Mouse (Mus musculus): ENCODE data around the gene Cdk14.
A peak's percentile ranks its signal among the peaks of the same experiment; 100 is the strongest.
"Not testable (repeated sequence)": the region's sequence is repeated elsewhere in the genome, so short reads cannot be mapped to it uniquely, and the experiment has no call there.

Cdk14 gene

DNA sequence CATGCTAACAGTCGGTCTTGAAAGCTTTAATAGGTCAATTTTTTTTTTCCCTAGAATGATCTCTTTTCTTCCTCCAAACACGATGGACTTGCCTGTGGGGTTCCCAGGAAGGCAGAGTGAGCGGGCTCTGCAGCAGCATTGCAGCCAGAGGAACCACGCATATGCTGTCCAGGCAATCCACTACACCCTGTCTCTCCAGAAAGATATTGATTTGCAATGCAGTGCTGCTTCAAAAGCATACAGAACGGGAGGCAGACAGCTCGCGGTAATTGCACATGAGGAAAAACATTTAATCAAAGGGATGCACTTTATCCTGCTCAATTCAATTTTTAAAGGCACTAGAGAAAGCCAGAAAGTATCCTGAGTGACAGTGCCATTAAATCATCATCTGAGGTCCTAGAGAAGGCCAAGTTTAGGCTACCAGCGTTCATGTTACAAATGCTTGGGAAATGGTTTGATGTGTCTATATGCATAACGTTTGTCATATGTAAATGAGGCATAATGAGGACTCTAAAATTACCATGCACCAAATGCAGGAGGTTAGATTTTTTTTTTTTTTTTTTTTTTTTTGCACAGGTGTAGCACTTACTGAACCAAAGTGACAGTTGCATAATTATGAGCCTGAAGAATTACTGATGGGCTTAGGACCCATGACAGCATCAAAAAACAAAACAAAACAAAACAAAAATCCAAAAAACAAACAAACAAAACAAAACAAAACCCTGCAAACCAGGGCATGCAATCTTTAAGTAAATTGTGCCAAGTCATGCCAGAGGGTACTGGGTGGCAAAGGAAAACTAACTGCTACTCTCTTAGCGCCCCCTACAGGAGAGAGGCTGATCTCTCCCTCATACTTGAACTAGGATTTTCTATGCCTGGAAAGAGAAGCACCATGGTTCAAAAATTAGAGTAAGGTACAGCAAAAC is 154.0 kb downstream of the Cdk14 start:
- peak; percentile 77 for DNase-seq (ENCODE audit: low read depth, low spot score)

DNA sequence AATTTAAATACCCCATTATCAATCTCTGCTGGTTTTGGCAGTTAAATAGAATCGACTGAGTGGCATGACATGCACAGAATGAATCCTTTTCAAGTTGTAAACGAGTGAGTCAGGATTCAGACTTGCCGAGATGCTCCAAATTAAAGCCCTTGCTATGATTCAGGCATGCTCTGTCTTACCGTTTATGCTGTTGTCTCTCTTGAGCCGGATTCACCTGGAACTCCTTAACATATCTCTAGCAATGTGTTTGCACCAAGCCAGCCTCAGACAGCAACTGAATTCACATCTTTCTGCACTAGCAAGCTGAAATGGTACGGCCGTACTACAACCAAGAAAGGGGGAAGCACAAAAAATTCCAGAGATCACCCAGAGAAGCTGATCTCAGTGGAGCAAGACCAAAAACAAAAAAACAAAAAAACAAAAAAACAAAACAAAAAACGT is 154.7 kb downstream of the Cdk14 start:
- peak; percentile 64 for DNase-seq (ENCODE audit: low read depth, low spot score)

DNA sequence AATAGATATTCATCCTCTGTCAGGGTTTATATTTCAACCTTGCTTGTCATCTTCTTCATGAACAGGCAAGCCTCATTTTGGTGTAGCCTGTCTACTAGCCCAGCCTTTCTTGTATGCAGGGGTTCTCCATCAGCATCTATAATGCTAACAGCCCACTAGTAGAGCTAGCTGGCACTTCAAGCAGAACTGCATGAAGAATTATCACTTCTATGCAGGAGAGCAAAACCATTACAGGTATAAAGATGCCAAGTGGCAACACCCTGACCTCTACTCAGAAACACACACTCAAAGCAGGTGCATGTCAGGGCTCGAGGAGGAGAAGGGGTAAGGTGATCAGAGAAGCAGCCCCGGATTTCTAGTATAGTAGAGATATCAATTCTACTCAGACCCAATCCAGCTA is 155.4 kb downstream of the Cdk14 start:
- no peak for DNase-seq (ENCODE audit: low read depth, low spot score)

DNA sequence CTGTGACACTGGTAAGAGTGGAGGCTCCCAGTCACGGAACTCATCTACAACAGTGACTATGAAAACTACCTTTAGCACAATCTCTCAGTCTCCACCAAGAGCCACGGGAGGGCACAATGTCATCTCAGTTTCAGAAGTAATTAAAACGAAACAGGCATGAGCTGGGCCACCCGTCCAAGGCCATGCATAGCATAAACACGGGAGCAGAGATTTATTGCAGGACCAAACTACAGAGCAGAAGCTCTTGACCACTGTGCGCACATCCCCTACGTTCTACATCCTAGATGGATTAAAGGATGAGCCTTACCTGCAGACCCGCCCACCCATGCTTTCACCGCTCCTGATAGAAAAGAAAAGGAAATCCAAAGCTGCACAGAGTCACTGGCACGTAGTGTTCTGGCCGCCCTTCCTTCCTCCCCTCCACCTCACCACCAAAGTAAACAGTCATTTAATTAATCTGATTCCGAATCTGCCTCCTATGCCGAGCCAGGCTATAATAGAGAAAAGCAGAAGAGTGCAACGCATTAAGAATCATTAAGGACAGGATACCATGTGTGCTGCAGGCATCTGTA is 158.3 kb downstream of the Cdk14 start:
- DNase-seq (ENCODE audit: low read depth, low spot score): no peak

DNA sequence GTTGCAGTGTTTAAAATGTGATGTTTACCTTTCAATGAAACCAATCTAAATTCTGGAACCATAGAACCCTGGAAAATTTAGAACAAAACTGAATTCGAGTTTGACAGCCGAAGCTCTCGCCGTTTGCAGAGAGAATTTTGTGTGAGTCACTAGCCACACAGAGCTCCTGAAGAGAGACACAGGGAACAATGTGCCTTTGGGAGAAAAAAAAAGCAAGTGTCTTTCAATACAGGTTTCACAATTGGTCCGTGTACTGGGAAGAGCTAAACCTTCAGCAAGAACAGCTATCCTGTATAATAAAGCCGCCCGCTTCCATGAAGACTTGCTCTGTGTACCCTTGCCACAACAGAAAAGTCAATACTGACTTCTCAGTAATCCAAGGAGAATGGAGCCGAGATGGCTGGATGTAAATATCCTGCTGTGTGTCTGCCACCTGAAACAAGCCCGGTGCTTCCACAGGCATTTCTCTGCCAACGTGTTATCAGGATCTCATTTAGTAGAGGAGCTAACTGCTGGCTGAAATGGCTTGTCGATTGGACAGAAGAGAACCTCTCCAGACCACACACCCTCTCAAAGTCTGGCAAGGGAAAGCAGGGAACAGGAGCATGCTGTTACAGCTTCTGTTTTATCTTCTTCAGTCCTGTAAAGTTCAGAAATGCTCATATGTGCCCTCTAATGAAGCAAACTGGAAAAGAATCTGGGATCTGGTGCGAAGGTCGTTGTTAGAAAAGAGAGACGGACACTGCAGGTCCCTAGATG is 159.0 kb downstream of the Cdk14 start:
- no peak for DNase-seq (ENCODE audit: low read depth, low spot score)

DNA sequence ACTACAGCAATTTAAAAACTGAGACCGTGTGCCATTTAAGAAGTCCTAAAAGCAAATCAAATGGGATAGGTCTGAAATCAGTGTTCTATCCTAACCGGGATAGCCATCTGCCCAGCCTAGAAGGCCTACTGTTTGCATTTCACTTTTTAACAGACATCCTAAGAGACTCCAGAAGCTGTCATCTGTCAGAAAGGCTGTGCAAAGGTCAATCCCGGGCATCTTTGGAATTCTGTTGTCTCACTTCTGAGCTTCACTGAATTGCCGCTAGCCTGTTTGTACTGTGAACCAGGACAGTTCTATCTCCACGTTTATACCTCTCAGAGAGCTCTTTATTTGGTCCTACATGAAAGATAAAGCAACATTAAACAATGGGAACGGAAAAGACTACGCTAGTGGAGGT is 159.8 kb downstream of the Cdk14 start:
- DNase-seq (ENCODE audit: low read depth, low spot score): no peak

DNA sequence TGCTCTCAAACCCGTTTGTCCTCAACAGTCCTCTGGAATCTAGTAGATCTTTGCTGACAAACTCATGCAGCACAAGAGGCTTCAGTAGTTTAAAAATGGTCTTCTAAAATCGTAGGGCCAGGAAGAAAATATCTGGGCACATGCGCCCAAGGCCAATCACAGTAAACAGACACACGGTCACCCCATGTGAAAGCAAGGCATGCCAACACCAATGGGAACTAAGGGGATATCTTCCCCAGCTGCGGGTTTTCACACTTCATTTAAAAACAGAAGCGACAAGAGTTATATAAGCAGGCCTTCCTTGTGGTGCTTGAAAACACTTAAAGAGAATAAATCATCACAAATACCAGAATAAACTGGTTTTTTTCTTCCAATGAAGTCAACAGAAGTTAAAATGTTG is 165.7 kb downstream of the Cdk14 start:
- no peak for DNase-seq (ENCODE audit: low read depth, low spot score)

DNA sequence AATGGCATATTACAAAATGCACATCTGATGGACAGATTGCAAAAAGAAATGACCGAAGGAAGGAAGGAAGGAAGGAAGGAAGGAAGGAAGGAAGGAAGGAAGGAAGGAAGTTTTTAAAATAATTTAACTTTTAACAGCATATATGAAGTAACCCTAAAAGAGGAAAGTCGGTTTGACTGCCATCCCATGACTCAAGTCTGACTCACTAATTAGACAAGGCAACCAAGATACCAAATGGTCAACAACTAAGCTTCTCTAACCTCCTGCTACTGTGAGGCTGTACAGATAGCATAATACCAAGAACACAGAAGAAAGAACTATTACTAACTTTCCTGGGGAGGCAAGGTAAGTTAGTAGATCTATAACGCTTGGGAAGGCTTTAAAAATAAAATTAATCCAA is 166.9 kb downstream of the Cdk14 start:
- DNase-seq (ENCODE audit: low read depth, low spot score): no peak

DNA sequence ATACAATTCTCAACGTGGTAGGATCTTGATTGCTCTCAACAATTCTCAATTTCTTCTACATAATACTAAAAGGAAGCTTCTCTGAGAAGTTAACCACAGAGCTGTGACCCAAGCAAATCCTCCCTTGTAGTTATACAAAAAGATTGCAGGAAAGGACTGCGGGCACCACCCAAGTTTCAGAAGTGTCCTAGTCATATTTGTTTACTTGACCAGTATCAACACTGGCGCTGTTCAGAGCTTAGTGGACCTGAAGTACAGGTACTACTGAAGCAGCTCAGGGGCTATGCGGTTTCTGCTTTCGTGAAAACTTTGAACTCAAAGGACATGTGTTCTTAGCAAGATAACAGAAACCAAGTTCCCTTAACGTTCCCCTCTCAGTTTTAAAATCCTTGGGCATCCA is 172.4 kb downstream of the Cdk14 start:
- no peak for DNase-seq (ENCODE audit: low read depth, low spot score)

DNA sequence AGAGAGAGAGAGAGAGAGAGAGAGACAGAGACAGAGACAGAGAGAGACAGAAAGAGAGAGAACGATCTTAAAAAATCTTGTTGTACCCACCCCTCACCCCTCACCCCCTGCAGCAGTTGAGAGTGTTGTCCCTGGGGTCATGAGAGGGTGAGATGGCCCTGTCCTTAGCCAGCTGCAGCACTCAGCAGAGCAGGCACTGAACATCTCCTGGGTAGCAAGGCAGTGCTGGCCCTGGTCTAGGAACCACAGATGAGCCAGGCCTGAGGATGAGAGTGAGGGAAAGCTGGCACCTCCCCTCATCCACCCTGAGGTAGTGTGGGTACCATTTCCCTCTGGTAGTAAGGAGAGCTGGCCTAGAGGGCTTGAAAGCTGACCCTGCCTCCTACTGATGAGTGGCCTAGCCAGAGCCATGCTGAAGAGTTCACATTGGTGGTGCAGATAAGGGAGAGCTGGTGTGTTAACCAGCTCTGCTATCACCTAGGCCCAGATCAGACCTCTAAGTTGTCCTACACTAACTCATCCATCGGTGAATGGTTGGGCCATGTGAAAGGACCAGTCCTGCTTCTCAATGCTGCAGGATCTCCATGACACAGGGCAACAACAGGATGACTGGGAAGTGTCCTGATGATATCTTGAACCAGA is 173.5 kb downstream of the Cdk14 start:
- no peak for DNase-seq (ENCODE audit: low read depth, low spot score)

DNA sequence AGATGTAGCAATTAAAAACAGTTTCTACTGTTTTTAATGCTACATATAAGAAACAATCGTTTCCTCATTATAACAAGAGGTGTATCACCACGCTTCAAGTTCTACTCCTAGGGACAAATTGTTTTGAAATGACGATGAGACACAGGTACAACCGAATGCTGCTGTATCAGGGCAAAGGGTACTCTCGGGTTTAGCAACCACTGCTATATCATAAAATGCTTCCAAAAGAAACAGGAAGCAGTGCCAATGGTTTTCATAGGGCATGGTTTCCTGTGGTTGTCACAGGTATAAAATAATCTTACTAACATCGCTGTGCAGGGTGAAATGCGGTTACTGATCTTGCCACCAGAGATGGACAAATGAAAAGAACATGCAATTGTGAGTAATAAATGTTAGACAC is 174.9 kb downstream of the Cdk14 start:
- DNase-seq (ENCODE audit: low read depth, low spot score): no peak

DNA sequence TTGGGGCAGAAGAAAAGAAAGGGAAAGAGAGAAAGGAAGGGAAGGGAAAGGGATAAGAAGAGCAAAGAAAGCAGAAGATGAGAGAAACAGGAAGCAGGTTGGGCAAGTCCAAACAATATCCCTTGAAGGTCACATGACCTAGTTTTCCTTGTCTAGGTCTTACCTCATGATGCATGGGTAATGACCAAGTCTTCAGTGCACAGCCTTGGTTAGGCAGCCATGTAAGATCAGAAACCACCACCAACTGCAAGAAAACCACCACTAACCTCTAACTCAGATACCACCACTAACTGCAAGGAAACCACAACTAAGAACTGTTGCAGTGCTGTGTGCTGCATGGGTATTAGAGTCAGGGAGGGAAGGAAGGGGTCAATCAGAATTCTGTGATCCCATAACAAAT is 176.5 kb downstream of the Cdk14 start:
- DNase-seq (ENCODE audit: low read depth, low spot score): no peak

DNA sequence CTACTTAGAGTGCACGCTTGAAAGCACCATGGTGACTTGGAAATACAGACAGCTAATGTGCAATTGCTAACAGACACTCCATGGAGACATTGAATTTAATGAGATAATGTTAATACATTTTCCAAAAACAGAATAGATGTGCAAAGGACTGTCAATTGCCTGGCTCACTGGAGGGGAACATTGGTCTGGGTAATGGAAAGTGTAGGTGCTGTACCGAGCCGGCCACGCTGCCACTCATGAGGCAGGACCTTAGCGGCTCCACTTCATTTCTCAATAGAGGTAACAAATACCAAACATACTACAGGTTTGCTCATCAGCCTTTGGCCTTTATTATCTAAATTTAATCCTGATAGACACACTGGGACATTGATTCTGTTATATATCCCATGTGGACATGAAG is 177.4 kb downstream of the Cdk14 start:
- no peak for DNase-seq (ENCODE audit: low read depth, low spot score)

DNA sequence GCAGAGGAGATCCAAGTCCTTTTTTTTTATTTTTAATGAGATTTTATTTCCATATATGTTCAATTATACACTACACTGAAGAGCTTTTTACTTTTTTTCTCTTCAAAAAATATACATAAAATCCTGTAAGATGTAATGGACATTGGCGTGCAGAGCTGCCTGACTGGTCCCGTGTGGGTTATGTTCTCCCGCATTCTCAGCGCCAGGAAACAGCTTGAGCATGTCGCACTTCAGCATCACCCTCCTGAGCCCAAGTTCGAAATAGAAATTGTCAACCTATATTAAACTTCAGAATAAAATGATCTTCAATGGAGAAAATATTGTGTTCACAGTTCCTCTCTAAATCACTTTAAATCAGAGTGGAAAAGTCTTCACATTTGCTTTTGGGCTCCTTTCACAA is 179.0 kb downstream of the Cdk14 start:
- no peak for DNase-seq (ENCODE audit: low read depth, low spot score)

DNA sequence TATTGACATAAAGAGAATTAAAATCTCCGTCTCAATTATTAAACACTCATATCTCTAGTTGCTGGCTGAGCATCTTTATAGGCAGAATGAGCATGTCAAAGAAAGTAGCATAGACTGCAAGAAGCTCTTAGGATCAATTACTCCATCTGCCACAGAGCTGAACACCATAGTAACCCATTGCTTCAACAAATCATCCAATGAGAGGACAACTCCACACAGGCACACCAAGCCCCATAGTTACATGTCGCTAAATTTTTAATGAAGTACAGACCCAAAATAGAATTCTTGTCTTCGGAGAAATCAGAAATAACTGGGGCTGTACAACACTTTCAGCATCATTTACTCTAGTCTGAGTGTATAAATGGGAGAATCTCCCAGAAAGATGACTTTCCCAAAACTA is 180.0 kb downstream of the Cdk14 start:
- no peak for DNase-seq (ENCODE audit: low read depth, low spot score)

DNA sequence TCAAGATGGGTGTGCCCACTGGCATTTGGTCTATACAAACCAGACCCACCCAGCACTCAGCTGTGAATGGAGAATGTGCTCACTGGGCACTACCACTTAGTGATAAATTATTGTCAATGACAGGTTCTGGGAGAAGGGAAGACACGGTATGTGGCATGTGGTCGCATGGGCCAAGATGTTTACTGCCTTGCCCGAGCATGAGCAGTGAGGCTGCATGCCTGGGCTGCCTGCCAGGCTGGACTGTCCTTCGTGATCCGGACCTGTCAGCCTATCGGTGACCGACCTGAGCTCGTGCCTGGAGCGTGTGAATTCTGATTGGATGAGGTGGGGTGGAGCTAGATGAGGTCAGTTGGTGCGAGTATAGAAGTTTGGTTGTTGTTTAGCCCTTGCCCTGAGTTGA is 185.2 kb downstream of the Cdk14 start:
- not testable (repeated sequence) for DNase-seq (ENCODE audit: low read depth, low spot score)

DNA sequence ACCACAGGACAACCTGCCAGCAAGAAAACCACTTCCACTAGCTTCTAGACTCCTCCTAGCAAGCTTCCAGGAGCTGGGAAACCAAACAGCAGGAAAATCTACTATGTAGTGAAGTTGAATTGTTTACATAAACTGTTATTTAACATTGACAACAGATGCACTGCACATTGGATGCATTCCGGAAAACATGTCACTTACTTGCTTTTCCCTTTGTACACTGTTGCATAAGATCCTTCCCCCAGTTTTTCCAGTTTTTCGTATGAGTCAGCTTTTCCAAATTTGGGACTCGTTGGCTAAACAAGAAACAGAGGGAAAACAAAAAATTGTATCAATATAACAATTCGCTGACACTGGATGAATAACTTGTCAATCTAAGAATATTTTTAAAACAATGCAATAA is 193.1 kb downstream of the Cdk14 start:
- DNase-seq (ENCODE audit: low read depth, low spot score): peak; percentile 24

DNA sequence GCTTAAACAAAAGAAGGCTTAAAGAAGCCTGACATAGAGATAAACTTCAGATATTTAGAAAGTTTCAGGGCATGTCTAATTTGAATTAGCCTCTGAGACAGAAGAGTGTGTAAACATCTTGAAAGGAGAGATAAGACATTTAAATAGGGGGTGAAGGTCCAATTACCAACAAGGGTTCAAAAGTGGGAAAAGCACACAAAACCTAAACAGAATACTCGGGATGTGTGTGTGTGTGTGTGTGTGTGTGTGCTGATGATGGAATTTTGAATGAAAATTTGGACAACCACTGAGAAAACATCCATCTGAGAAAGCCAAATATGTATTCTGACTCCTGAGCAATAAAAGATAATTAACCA is 208.4 kb downstream of the Cdk14 start:
- no peak for DNase-seq (ENCODE audit: low read depth, low spot score)

DNA sequence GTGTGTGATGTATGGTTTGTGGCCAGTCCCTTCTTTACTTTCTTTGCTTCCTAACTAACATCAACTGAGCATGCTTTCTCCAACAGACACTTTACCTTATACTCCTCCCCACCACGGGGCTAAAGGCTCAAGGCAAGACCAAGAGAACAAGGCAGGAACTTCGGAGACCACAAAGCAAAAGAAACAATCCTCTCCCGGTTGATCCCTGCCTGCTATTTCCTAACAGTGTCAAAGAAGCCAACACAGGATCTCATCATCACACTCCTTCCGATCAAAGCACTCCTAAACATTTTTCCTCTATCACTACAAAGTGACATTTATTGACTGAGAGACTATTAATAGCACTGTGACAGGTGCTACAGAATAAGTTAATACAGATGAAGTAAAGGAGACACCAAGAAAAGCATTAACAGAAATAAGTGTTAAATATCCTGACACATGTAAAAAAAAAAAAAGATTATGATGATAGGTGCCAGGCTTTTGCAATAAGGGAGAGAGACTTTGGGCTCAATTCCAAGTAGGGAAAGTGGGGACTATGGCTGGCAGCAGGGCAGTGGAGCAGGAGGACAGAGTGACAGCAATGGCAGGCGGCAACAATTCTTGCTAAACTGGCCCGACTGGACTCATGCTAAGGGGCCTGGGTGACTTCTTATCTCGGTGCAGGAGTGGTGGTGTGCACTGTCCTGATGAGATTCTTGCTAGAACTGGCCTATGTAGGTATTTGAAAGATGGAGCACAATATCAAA is 208.9 kb downstream of the Cdk14 start:
- DNase-seq (ENCODE audit: low read depth, low spot score): no peak

DNA sequence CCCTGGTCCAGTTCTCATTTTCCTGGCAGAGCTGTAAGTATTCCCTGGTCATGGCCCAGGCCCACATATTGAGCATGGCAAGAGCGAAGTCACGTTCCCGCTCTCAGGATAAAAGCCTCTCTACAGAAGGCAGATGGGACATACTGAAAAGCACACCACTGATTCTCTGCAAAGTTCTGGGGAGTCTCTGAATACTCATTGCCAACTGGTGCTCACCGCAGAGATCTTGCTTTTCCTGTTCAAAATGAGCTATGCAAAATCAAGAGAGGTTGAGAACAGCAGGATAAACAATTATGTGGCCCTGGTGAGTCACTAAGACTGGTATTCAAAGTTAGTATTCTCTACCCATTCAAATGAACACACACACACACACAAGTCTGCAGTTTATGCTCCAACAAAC is 212.1 kb downstream of the Cdk14 start:
- DNase-seq (ENCODE audit: low read depth, low spot score): peak; percentile 18

DNA sequence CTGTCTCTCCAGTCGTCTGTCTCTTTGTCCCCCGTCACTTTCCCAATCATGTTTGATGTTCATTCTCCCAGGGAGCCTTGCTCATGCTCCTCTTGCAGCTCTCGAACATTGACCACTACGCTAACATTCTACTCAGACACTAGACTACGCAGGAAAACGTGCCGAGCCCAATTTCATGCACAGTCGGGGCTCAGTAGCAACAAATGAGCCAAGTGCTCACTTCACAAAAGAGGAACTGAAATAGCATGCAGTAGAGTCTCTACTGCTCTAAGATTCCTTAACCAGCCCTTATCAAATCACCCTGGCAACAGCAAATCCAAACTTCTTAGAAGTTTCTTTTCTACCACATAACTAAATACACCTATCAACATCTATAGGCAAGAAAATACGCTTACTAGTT is 214.1 kb downstream of the Cdk14 start:
- DNase-seq (ENCODE audit: low read depth, low spot score): no peak

All from telencephalon, adult 2 months (tissue).